Mouse (Mus musculus): Measurements from ENCODE around the gene Nat8. TPM values are rescaled to one million over a fixed set of nuclear protein-coding genes. Genes with fewer than 3 reads are reported as not detected.
"Not testable (repeated sequence)": the region's sequence is repeated elsewhere in the genome, so short reads cannot be mapped to it uniquely, and the experiment has no call there.

Gene Nat8
- polyA plus RNA-seq, 1 experiment from 2014 or later: not detected

DNA sequence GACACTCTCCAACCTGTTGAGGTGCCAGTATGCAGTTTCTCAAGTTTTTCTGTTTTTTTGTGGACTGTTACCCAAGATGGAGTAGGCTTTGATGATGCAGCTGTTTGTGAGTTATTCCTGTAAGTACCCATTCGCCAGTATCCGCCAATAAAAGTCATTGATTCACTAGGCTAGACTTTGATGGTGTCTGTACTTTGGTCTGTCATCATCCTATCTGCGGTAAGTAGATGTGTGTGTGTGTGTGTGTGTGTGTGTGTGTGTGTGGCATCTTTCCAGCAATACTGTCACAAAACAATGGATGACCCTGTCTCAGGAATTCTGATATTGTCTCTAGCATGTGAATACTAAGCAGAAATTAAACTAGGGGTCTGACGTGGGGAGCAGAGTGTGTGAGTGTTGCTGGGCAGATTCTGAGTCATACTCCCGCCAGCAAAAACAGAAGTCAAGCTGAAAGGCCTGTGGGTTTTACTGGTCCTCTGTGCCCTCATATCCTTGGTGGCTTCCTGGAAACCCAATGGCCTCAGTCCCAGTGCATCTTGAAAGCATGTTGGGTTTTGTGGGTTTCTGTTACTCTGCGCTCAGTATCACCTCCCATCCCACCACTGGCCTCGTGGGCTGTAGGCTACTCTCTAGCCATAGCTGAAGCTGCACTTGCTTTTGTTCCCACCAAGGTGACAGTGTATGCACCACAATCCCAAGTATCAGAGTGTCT lies 19.3 kb upstream of the Nat8 start:
- no peak for ATAC-seq (ENCODE audit: low FRiP score)
- Histone ChIP-seq H3K9me3 (replicated peaks) (no peaks in the 10 kb centered on the region), H3K4me1 (no peaks in the 10 kb centered on the region), H3K4me2 (replicated peaks) (no peak overlapping the region), H3K36me3 (no peaks in the 10 kb centered on the region), H3K27ac (no peak overlapping the region), H3K27me3 (no peaks in the 10 kb centered on the region), H3K4me3 (no peak overlapping the region), H3K9ac (no peak overlapping the region)
- 89% methylated on average over 7 of the region's 7 CpGs for WGBS

DNA sequence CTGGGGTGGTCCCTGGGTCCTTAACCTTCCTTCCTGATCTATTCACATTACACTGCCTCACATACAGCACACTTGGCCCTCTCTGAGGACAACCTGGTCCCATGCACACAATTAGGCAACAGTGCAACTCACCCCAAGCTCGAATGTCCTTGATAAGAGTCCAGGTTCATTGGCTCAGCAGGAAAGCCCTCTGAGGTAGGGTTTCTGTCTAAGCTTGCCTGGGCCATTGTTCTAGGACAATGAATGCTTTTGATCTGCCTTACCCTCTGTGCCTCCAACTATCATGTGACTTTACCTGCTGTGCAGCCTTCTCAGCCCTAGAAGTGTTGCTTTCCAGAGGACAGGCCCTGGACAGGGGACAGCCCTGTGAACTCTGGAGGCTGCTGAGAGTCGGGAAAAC lies 17.4 kb upstream of the Nat8 start:
- no peak for ATAC-seq (ENCODE audit: low FRiP score)
- Histone ChIP-seq H3K9ac (no peak overlapping the region), H3K4me3 (no peak overlapping the region), H3K27me3 (no peaks in the 10 kb centered on the region), H3K27ac (no peak overlapping the region), H3K4me2 (replicated peaks) (no peak overlapping the region), H3K9me3 (replicated peaks) (no peaks in the 10 kb centered on the region), H3K4me1 (no peaks in the 10 kb centered on the region), H3K36me3 (no peaks in the 10 kb centered on the region)
- 22% methylated on average over 2 of the region's 2 CpGs for WGBS

DNA sequence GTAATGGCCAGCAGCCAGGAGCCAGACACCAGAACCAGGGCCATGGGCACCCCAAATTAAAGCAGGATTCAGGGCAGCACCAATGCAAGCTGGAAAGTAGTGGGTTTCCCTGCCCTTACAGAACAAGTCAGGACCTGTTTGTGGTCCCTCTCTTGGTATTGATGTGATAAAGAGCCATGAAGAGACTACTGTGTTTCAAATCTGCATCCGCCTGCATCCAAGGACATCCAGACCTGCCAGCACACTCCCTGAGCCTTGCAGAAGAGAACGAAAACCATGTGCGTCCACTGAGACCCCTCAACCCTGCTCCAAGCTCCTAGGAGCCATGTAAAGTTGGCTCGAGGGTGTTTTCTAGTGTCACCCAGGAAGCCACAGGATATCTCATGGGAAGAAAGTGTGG lies 16.3 kb upstream of the Nat8 start:
- no peaks in the 10 kb centered on the region for H3K4me1 ChIP-seq
- 0 out of 2 replicates have a peak, but pooled peaks cover 3% of the 10 kb centered on the region for H3K9me3 ChIP-seq (replicated peaks)
- no peak overlapping the region for H3K27ac ChIP-seq
- H3K9ac ChIP-seq: no peak overlapping the region
- H3K27me3 ChIP-seq: no peaks in the 10 kb centered on the region
- H3K4me2 ChIP-seq (replicated peaks): no peak overlapping the region
- ATAC-seq (ENCODE audit: low FRiP score): no peak
- WGBS: 94% methylated on average over 4 of the region's 4 CpGs
- H3K36me3 ChIP-seq: no peaks in the 10 kb centered on the region
- no peak overlapping the region for H3K4me3 ChIP-seq

DNA sequence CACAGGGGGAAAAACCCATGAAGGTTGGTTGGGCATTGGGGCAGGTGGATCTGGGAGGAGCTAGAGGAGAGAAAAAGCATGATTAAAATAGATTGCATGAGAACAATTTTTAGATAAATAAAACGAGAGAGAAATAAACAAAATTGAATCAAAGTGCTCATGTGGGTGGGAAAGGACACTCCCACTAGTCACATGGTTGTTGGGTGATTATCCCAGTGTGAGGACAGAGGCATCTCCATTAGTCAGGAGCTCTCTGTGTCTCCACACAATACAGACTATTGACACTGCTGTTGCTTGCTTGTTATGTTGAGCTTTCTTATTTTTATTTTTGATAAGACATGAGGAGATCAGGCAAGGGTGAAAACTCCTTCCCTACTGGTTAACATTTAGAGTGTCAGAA lies 15.0 kb upstream of the Nat8 start:
- WGBS: 52% methylated on average over 1 of the region's 1 CpGs
- Histone ChIP-seq H3K4me3 (no peak overlapping the region), H3K36me3 (no peaks in the 10 kb centered on the region), H3K27ac (no peak overlapping the region), H3K9me3 (replicated peaks) (0 out of 2 replicates have a peak, but pooled peaks cover 3% of the 10 kb centered on the region), H3K9ac (no peak overlapping the region), H3K27me3 (no peaks in the 10 kb centered on the region), H3K4me2 (replicated peaks) (no peak overlapping the region), H3K4me1 (no peaks in the 10 kb centered on the region)
- no peak for ATAC-seq (ENCODE audit: low FRiP score)

DNA sequence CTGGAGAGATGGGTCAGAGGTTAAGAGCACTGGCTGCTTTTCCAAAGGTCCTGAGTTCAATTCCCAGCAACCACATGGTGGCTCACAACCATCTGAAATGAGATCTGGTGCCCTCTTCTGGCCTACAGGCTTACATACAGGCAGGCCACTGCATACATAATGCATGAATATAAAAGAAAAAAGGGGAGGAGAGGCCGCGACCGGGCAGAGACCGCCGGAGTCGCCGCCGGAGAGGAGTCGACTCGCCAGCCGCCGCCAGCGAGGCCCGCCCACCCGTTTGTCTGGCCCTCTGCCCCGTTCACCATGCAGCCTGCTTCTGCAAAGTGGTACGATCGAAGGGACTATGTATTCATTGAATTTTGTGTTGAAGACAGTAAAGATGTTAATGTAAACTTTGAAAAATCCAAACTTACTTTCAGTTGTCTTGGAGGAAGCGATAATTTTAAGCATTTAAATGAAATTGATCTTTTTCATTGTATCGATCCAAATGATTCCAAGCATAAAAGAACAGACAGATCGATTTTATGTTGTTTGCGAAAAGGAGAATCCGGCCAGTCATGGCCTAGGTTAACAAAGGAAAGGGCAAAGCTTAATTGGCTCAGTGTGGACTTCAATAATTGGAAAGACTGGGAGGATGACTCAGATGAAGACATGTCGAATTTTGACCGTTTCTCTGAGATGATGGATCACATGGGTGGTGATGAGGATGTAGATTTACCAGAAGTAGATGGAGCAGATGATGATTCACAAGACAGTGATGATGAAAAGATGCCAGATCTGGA lies 12.0 kb upstream of the Nat8 start:
- H3K4me2 ChIP-seq (replicated peaks); H3K4me1 ChIP-seq; H3K9ac ChIP-seq; H3K27me3 ChIP-seq; H3K4me3 ChIP-seq; H3K9me3 ChIP-seq (replicated peaks); H3K36me3 ChIP-seq; H3K27ac ChIP-seq; ATAC-seq (ENCODE audit: low FRiP score): not testable (repeated sequence)
- 54% methylated on average over 25 of the region's 25 CpGs for WGBS

DNA sequence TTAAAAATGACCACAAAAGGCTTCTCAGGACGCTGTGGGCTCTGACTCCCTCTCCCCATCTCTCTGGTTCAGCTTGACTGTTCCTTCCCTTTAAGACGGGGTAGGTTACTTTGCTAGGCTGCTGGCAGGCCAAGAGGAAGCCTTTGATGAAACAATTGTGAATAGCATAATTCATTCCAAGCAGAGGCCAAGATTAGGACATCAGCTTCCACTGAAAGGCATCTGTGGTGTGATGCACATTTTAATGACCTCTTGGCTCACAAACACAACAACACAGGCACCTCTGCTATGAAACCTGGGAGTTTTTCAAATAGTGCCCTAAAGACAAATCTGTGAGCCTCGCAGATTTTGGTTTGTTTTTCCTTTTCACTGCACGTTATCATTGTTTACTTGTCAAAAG lies 8.1 kb upstream of the Nat8 start:
- no peaks in the 10 kb centered on the region for H3K27me3 ChIP-seq
- H3K36me3 ChIP-seq: no peaks in the 10 kb centered on the region
- H3K9me3 ChIP-seq (replicated peaks): 0 out of 2 replicates have a peak, but pooled peaks cover 3% of the 10 kb centered on the region
- no peak overlapping the region for H3K27ac ChIP-seq
- no peak overlapping the region for H3K9ac ChIP-seq
- no peak for ATAC-seq (ENCODE audit: low FRiP score)
- H3K4me1 ChIP-seq: no peaks in the 10 kb centered on the region
- WGBS: 40% methylated on average over 4 of the region's 4 CpGs
- no peak overlapping the region for H3K4me2 ChIP-seq (replicated peaks)
- no peak overlapping the region for H3K4me3 ChIP-seq

DNA sequence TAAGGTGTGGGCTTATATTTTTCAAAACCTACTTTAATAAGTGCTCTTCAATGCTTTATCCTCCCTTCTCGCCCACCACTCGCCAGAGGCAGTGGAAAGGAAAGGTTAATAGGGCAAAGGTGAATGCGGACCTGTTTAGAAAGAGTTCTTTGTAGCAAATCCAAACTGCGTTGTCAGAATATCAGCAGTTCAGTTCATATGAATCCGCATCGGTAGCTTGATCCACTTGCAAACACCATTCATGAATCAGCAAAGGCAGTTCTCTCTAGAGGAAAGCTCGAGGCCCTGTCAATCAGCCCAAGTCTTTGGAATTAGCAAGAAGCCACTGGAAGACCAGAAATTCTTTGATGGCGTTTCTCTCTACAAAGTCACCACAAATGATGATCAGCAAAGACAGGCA lies 6.8 kb upstream of the Nat8 start:
- Histone ChIP-seq H3K9ac (no peak overlapping the region), H3K4me3 (no peak overlapping the region), H3K4me1 (no peaks in the 10 kb centered on the region), H3K9me3 (replicated peaks) (0 out of 2 replicates have a peak, but pooled peaks cover 3% of the 10 kb centered on the region), H3K27me3 (no peaks in the 10 kb centered on the region), H3K27ac (no peak overlapping the region), H3K4me2 (replicated peaks) (no peak overlapping the region), H3K36me3 (no peaks in the 10 kb centered on the region)
- no peak for ATAC-seq (ENCODE audit: low FRiP score)
- WGBS: 53% methylated on average over 8 of the region's 8 CpGs

DNA sequence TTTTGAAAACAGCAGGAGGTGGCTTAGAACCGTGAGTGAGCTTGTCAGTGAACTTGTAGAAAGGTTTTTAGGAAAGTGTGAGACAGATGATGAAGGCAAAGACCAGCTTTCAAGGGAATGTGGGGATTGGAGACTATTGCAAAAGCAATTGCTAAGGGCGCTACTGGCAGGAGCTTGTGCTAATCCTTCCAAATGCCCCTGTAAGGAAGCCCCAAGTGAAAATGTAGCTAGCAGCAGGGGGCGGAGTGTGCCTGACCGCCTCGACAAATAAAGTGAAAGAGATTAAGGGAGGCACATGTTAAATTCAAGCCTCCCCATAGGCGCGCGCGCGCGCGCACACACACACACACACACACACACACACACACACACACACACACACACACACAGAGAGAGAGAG lies 5.4 kb upstream of the Nat8 start:
- not testable (repeated sequence) for H3K4me3 ChIP-seq; H3K9ac ChIP-seq; H3K27me3 ChIP-seq; ATAC-seq (ENCODE audit: low FRiP score); H3K4me1 ChIP-seq; H3K27ac ChIP-seq; H3K4me2 ChIP-seq (replicated peaks); H3K9me3 ChIP-seq (replicated peaks); H3K36me3 ChIP-seq
- WGBS: 7% methylated on average over 6 of the region's 12 CpGs

DNA sequence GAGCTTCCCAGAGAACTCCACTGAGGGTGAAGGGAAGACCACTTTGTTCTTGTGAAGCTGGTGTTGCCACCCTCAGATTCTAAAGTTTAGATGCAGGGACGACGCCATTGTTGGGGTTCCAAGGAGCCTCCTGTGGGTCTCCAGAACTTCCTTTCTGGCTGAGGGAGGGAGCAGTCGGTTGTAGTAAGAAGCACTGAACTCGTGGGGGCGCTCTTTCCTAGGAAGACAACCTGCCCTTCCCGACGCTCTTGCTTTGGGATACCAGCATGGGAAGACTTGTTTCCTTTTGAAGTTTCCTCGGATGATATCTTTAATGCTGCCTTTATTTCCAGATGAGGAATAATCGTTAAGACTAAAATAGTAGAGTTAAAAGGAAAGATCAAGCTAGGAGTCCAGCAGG lies 4.9 kb upstream of the Nat8 start:
- WGBS: 17% methylated on average over 9 of the region's 9 CpGs
- not testable (repeated sequence) for H3K4me3 ChIP-seq; H3K9ac ChIP-seq; ATAC-seq (ENCODE audit: low FRiP score); H3K9me3 ChIP-seq (replicated peaks); H3K36me3 ChIP-seq; H3K4me1 ChIP-seq; H3K4me2 ChIP-seq (replicated peaks); H3K27ac ChIP-seq; H3K27me3 ChIP-seq

DNA sequence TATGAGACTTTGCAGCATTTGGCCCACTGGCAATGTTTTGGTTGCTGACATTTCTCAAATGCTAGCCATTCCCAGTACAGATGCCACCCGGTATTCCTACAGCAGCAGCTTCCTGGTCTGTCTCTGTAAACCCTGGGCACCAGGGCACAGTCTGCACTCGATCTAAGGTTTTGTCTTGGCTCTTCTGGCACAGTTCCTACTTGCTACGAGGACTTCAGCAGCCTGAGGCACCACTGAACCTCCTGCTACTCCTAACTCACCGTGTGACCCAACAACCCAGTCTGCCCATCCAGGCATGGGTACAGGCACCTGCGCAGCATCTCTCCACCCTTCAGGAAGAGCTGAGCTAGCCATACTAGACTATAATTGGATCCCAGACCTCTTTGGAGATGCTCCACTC lies 4.2 kb upstream of the Nat8 start:
- ATAC-seq (ENCODE audit: low FRiP score); H3K4me1 ChIP-seq; H3K4me2 ChIP-seq (replicated peaks); H3K9ac ChIP-seq; H3K27me3 ChIP-seq; H3K4me3 ChIP-seq; H3K36me3 ChIP-seq; H3K27ac ChIP-seq; H3K9me3 ChIP-seq (replicated peaks): not testable (repeated sequence)
- 86% methylated on average over 5 of the region's 5 CpGs for WGBS

DNA sequence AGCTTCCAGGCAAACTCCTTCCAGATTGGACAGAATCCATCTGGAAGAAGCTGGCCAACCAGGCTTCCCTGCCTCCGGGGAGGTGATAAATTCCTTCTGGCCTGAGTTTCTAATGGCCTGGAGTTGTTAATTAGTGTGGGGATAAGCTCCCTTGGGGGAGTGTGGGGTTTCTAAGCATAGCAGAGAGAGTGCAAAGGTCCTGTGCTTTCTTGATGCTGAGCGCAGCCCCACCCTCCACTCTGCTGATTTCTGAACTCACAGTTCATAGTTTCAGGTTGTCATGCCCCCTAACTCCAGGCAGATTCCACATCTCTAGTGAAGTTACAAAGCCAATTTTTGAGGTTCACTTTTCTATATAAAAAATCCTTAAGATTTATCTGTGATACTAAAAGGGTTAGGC lies 3.2 kb upstream of the Nat8 start:
- not testable (repeated sequence) for ATAC-seq (ENCODE audit: low FRiP score); H3K4me2 ChIP-seq (replicated peaks); H3K27ac ChIP-seq; H3K36me3 ChIP-seq; H3K27me3 ChIP-seq; H3K9ac ChIP-seq; H3K4me1 ChIP-seq; H3K9me3 ChIP-seq (replicated peaks); H3K4me3 ChIP-seq
- WGBS: 84% methylated on average over 1 of the region's 2 CpGs

DNA sequence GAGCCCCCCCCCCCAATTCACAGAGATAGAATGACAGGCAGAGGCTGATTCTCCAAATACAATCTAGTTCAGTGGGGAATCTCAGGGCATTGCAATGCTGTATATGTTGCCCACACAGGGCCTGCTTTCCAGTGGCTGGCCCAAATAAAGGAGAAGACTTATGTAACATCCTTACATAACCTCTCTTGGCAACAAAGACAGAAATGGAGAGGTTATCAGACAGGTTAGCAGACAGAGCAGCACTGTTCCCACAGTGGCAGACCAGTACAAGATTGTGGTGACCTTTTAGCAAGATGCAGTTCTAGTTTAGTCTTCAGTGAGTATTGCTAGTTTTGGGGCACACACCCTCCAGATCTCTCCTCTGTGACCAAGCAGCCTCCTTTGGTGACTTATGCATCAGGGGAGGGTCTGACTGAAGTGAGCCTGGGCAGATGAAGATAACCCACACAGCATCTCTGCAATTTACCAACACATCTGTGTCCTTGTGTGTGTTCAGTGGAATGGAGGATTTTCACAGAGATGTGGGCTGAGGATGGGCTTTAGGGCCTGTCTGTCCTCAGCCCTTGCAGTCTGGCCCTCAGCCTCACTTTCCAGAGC lies 2.7 kb upstream of the Nat8 start:
- not testable (repeated sequence) for H3K9me3 ChIP-seq (replicated peaks); ATAC-seq (ENCODE audit: low FRiP score); H3K9ac ChIP-seq; H3K27me3 ChIP-seq; H3K4me2 ChIP-seq (replicated peaks); H3K4me1 ChIP-seq; H3K4me3 ChIP-seq; H3K36me3 ChIP-seq; H3K27ac ChIP-seq

DNA sequence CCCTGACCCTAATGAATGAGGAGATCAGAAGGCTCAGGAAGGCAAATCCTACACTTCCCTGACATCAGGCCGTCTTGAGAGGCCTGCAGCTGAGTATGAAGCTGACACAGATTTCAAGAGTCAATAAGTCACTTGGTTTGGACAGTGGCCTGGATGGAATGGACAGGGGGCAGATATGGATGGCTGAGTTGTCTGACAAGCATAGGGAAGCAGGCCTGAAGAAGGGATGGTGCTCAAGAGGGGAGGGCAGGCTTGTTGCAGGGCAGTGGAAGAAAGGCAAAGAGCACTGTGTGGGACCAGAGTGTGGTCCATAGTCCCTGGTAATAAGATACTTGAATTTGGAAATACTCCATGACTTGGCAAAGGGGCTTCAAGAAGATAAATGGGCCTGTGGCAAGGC lies 2.4 kb downstream of the Nat8 start:
- Histone ChIP-seq H3K9me3 (replicated peaks) (no peaks in the 10 kb centered on the region), H3K27me3 (no peaks in the 10 kb centered on the region), H3K4me2 (replicated peaks) (no peak overlapping the region), H3K27ac (no peak overlapping the region), H3K36me3 (no peaks in the 10 kb centered on the region), H3K9ac (no peak overlapping the region), H3K4me3 (no peak overlapping the region), H3K4me1 (no peaks in the 10 kb centered on the region)
- no peak for ATAC-seq (ENCODE audit: low FRiP score)
- WGBS: 69% methylated on average over 1 of the region's 1 CpGs

Data from hindbrain, embryonic 12.5 days (tissue).